Mouse (Mus musculus) limb, embryonic 13.5 days (tissue): Measurements from ENCODE around the gene Anapc13. TPM values are rescaled to one million over a fixed set of nuclear protein-coding genes. Genes with fewer than 3 reads are reported as not detected.

Experiments used
- ATAC-seq: fragments of 200-750 bp; cut with Nextera tagmentation; 2 replicates; pipeline ENCODE4 v1.8.0; 2017; ENCODE audit warnings: low read depth, moderate number of reproducible peaks, moderate TSS enrichment; ENCODE audit not compliant: low FRiP score
- H3K27ac ChIP-seq: fragments of 300-500 bp; sonication (generic); 2 replicates; pipeline ENCODE4 v1.5.1; 2015; ENCODE audit warnings: inconsistent platforms, mild to moderate bottlenecking, moderate library complexity
- H3K27me3 ChIP-seq: fragments of 300-500 bp; sonication (generic); 2 replicates; pipeline ENCODE4 v1.6.1; 2015; ENCODE audit warnings: mild to moderate bottlenecking, inconsistent platforms
- H3K36me3 ChIP-seq: fragments of 300-500 bp; sonication (generic); 2 replicates; pipeline ENCODE4 v1.6.1; 2015; ENCODE audit warnings: inconsistent platforms, mild to moderate bottlenecking, moderate library complexity
- H3K4me1 ChIP-seq: fragments of 300-500 bp; sonication (generic); 2 replicates; pipeline ENCODE4 v1.6.1; 2015; ENCODE audit warnings: inconsistent platforms
- H3K4me2 ChIP-seq: fragments of 300-500 bp; sonication (generic); replicated peaks from 2 replicates; pipeline ENCODE4 v1.6.1; 2015; ENCODE audit warnings: inconsistent platforms, mild to moderate bottlenecking, moderate library complexity
- H3K4me3 ChIP-seq: fragments of 300-500 bp; sonication (generic); 2 replicates; pipeline ENCODE4 v1.5.1; 2015; ENCODE audit warnings: moderate library complexity, mild to moderate bottlenecking, inconsistent platforms
- H3K9ac ChIP-seq: fragments of 300-500 bp; sonication (generic); 2 replicates; pipeline ENCODE4 v1.6.1; 2015; ENCODE audit warnings: mild to moderate bottlenecking, inconsistent platforms
- H3K9me3 ChIP-seq: fragments of 300-500 bp; sonication (generic); 2 replicates; pipeline ENCODE4 v1.6.1; 2016; ENCODE audit warnings: inconsistent platforms
- WGBS: fragments of 180-500 bp; shearing (Covaris S2); methylation state at CpG from one replicate; pipeline ENCODE4 v1.1.7; 2015; 5-methylcytosine and 5-hydroxymethylcytosine counted together
- polyA plus RNA-seq: library from polyadenylated mRNA; unstranded; fragments of >200 nt; fragmentation: Nextera tagmentation; extraction: Ambion mirVana; gene quantifications from 2 replicates; pipeline ENCODE4 v1.2.1, GENCODE M21; 2015

The Anapc13 gene
- polyA plus RNA-seq, 1 experiment from 2014 or later = 168 TPM

DNA sequence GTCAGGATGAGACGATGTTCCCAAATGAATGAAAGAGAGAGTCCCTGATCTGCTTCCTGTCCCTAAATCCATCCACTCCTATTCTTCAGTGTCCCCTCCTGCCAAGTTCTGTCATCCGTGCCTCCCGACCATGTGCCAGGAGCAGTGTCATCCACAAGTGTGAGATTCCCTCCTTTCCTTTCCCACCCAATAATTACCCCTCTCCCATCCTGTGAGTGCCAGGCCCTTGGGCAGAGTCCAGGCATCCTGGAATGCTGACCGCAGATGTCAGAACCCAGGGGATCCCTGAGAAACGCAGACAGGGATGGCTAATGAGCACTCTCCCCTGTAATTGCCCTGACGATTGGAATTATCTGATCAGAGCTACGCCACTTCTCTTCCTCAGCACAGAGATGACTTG, 24.5 kb downstream of the Anapc13 start:
- 18% methylated on average over 7 of the region's 7 CpGs for WGBS
- H3K36me3 ChIP-seq = no peaks in the 10 kb centered on the region
- H3K4me1 ChIP-seq = peaks cover 59% of the 10 kb centered on the region
- H3K27ac ChIP-seq = no peak overlapping the region
- no peak overlapping the region for H3K4me3 ChIP-seq
- 0 out of 2 replicates have a peak overlapping the region, but pooled peaks have one; percentile 7 for H3K4me2 ChIP-seq
- no peaks in the 10 kb centered on the region for H3K27me3 ChIP-seq
- no peaks in the 10 kb centered on the region for H3K9me3 ChIP-seq
- H3K9ac ChIP-seq = no peak overlapping the region
- no peak for ATAC-seq

DNA sequence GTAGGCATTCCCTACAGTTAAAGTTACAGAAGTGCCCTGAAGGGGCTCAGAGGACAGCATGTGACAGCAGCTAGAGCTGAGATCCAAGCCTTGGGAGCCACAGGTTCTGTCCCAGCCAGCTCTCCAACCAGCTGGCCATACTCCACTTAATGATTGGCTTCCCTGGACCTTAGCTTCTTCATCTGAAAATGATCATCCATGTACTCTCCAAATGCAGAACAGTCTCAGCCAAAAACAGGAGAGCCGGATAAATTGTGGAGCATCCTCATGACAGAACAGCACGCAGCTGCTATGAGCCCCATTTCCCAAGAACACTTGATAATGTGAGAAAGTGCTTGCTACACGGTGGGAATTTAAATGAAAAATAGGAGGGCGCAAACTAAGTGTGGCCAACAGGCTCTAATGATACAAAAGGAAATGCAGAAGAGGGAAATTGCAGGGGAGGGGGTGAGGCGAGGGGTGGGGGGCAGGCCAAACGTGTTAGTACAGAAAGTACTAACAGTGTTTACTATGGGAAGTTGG, 25.2 kb downstream of the Anapc13 start:
- no peak overlapping the region for H3K27ac ChIP-seq
- H3K36me3 ChIP-seq = no peaks in the 10 kb centered on the region
- H3K4me3 ChIP-seq = no peak overlapping the region
- H3K9ac ChIP-seq = no peak overlapping the region
- peaks cover 58% of the 10 kb centered on the region for H3K4me1 ChIP-seq
- H3K27me3 ChIP-seq = no peaks in the 10 kb centered on the region
- WGBS = 50% methylated on average over 6 of the region's 6 CpGs
- H3K4me2 ChIP-seq = no peak overlapping the region
- no peaks in the 10 kb centered on the region for H3K9me3 ChIP-seq
- ATAC-seq = no peak

GRCm38 (mm10) chr9:102656355-102657095, 30.4 kb downstream of the Anapc13 start:
- H3K9ac ChIP-seq = no peak overlapping the region

GRCm38 (mm10) chr9:102668115-102668514, 42.0 kb downstream of the Anapc13 start:
- no peak overlapping the region for H3K9ac ChIP-seq
- H3K36me3 ChIP-seq = no peaks in the 10 kb centered on the region
- no peak for ATAC-seq
- H3K4me3 ChIP-seq = no peak overlapping the region
- H3K4me2 ChIP-seq = no peak overlapping the region
- no peak overlapping the region for H3K27ac ChIP-seq
- H3K27me3 ChIP-seq = no peaks in the 10 kb centered on the region
- no peaks in the 10 kb centered on the region for H3K9me3 ChIP-seq
- peaks cover 12% of the 10 kb centered on the region for H3K4me1 ChIP-seq
- WGBS = 14% methylated on average over 6 of the region's 6 CpGs

More at GRCm38 (mm10) chr9:102656355-102657095, 30.4 kb downstream of the Anapc13 start:
- H3K27me3 ChIP-seq = no peaks in the 10 kb centered on the region
- no peaks in the 10 kb centered on the region for H3K36me3 ChIP-seq
- no peak overlapping the region for H3K4me3 ChIP-seq
- no peak overlapping the region for H3K4me2 ChIP-seq
- ATAC-seq = no peak
- no peaks in the 10 kb centered on the region for H3K9me3 ChIP-seq
- WGBS = 35% methylated on average over 8 of the region's 8 CpGs
- peak overlapping the region; percentile 23; the same call in 1 of the 2 replicates for H3K27ac ChIP-seq
- H3K4me1 ChIP-seq = peaks cover 30% of the 10 kb centered on the region

DNA sequence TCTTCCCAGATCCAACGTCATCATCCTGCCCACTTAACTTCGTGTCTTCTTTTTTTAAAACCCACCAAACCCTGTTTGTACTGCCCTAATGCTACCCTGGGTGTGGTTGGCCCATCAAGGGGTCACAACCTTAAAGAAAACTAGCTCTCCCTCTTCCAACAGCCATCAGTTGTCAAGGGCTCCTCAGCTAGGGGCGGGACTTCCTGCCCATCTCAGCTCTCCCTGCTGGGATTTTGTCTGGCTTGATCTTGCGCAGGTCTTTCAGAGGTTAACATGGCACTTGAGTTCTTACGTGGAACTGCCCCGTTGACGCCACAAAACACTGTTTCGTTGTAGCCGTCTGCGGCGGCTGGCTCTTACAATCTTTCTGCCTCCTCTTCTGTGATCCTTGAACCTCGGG, 42.8 kb downstream of the Anapc13 start:
- Histone ChIP-seq H3K4me1 (peaks cover 16% of the 10 kb centered on the region), H3K27me3 (no peaks in the 10 kb centered on the region), H3K9me3 (no peaks in the 10 kb centered on the region), H3K4me3 (no peak overlapping the region), H3K27ac (no peak overlapping the region), H3K4me2 (no peak overlapping the region), H3K36me3 (no peaks in the 10 kb centered on the region), H3K9ac (no peak overlapping the region)
- no peak for ATAC-seq
- WGBS = 86% methylated on average over 12 of the region's 12 CpGs

- Histone ChIP-seq H3K27me3 (no peaks in the 10 kb centered on the region), H3K4me2 (no peak overlapping the region), H3K9ac (no peak overlapping the region), H3K36me3 (no peaks in the 10 kb centered on the region), H3K4me1 (peaks cover 6% of the 10 kb centered on the region), H3K9me3 (no peaks in the 10 kb centered on the region), H3K27ac (no peak overlapping the region), H3K4me3 (no peak overlapping the region)
- ATAC-seq = no peak
- 54% methylated on average over 7 of the region's 7 CpGs for WGBS
These were observed 47.3 kb downstream of the Anapc13 start for GRCm38 (mm10) chr9:102673381-102673780.

- H3K9me3 ChIP-seq = no peaks in the 10 kb centered on the region
- H3K36me3 ChIP-seq = no peaks in the 10 kb centered on the region
- H3K4me3 ChIP-seq = no peak overlapping the region
- H3K4me1 ChIP-seq = peaks cover 4% of the 10 kb centered on the region; the same call in 1 of the 2 replicates
- H3K4me2 ChIP-seq = no peak overlapping the region
- H3K27ac ChIP-seq = no peak overlapping the region
- H3K9ac ChIP-seq = no peak overlapping the region
- no peaks in the 10 kb centered on the region for H3K27me3 ChIP-seq
- ATAC-seq = no peak
- 82% methylated on average over 5 of the region's 5 CpGs for WGBS
These were observed 49.8 kb downstream of the Anapc13 start for GRCm38 (mm10) chr9:102675922-102676321.

- ATAC-seq = peak; percentile 93
- Histone ChIP-seq H3K4me2 (peak overlapping the region; percentile 35; the same call in 1 of the 2 replicates), H3K4me3 (no peak overlapping the region), H3K27ac (peak overlapping the region; percentile 78), H3K9ac (no peak overlapping the region), H3K36me3 (no peaks in the 10 kb centered on the region), H3K9me3 (no peaks in the 10 kb centered on the region), H3K27me3 (no peaks in the 10 kb centered on the region), H3K4me1 (peaks cover 9% of the 10 kb centered on the region)
- WGBS = 27% methylated on average over 7 of the region's 7 CpGs
These were observed 55.4 kb downstream of the Anapc13 start for GRCm38 (mm10) chr9:102681470-102681869.

Other genes starting within 250 kb of the Anapc13 start
- gene Ky, start 120.5 kb upstream of the Anapc13 start, polyA plus RNA-seq = 0.39 and 1.6 TPM in 2 replicates
- gene Cep63, start 238 bp downstream of the Anapc13 start, polyA plus RNA-seq = 48.2 and 54.2 TPM in 2 replicates
- gene Amotl2, start 90.4 kb downstream of the Anapc13 start, polyA plus RNA-seq = 66.8 and 71.3 TPM in 2 replicates
- 23.7 and 24.5 TPM in 2 replicates for gene Ryk, start 208.6 kb downstream of the Anapc13 start, polyA plus RNA-seq